Comparison of ENCODE assay signal across 29 mouse cellular contexts in genomic region chr6:108623028-108623565, GRCm38 (mm10). TPM values are rescaled to one million over a fixed set of nuclear protein-coding genes. Genes with fewer than 3 reads are reported as not detected.
DNase-seq lines count a peak whose midpoint lies in the region; ATAC-seq lines count a peak whose summit lies in the region.
"Had no signal": no experiment of that assay in that cellular context is flagged by ENCODE, and none has a peak within 500 bp of the region (broad histone marks: within the 10 kb centered on the region; RNA-seq: fewer than 3 reads in every experiment).

No protein-coding gene starts in this region.

- no peaks in the 10 kb centered on the region for H3K9me3 ChIP-seq in kidney, embryonic 15.5 days (replicated peaks)
- H3K9me3 ChIP-seq: forebrain, embryonic 13.5 days; heart, embryonic 12.5 days; midbrain, embryonic 15.5 days; neural tube, embryonic 15.5 days had no signal

- H3K4me3 ChIP-seq in kidney, embryonic 15.5 days (replicated peaks) = no peak overlapping the region
- H3K4me3 ChIP-seq: forebrain, embryonic 13.5 days; heart, embryonic 12.5 days; midbrain, embryonic 15.5 days; neural tube, embryonic 15.5 days had no signal

- no peaks in the 10 kb centered on the region for H3K27me3 ChIP-seq in kidney, embryonic 15.5 days
- H3K27me3 ChIP-seq: forebrain, embryonic 13.5 days; heart, embryonic 12.5 days; midbrain, embryonic 15.5 days; neural tube, embryonic 15.5 days; Patski had no signal

- H3K36me3 ChIP-seq in kidney, embryonic 15.5 days = no peaks in the 10 kb centered on the region
- H3K36me3 ChIP-seq: heart, embryonic 12.5 days; midbrain, embryonic 15.5 days; neural tube, embryonic 15.5 days had no signal

- WGBS in kidney, embryonic 15.5 days = 86% methylated on average over 4 of the region's 4 CpGs

- no peak overlapping the region for H3K27ac ChIP-seq in kidney, embryonic 15.5 days
- H3K27ac ChIP-seq: forebrain, embryonic 13.5 days; hindbrain, embryonic 14.5 days; liver, embryonic 14.5 days; macrophage; midbrain, embryonic 15.5 days; neural tube, embryonic 15.5 days had no signal

- no peak overlapping the region for H3K9ac ChIP-seq in kidney, embryonic 15.5 days
- H3K9ac ChIP-seq: forebrain, embryonic 13.5 days; heart, embryonic 12.5 days; hindbrain, embryonic 14.5 days; liver, embryonic 14.5 days; midbrain, embryonic 15.5 days; neural tube, embryonic 15.5 days had no signal

- ATAC-seq in kidney, embryonic 15.5 days (replicated peaks; ENCODE audit: low FRiP score) = no peak
- ATAC-seq: forebrain, embryonic 13.5 days; intestine, postnatal 0 days; midbrain, embryonic 15.5 days; Patski had no signal

- H3K4me1 ChIP-seq in kidney, embryonic 15.5 days = no peaks in the 10 kb centered on the region
- H3K4me1 ChIP-seq: forebrain, embryonic 13.5 days; heart, embryonic 12.5 days; midbrain, embryonic 15.5 days; neural tube, embryonic 15.5 days had no signal

- peak; percentile 63 for DNase-seq in kidney, adult 18-20 months
- peak; percentile 6 for DNase-seq in Muller cell, postnatal 12 days (ENCODE audit: inconsistent ontology term)
- DNase-seq in kidney, postnatal 10 days = peak; percentile 17
- DNase-seq in cerebellum, adult 9-11 months = no peak
- DNase-seq in cerebellum, adult 18-20 months = no peak
- no peak for DNase-seq in gastrocnemius, postnatal 25 days
- DNase-seq: adrenal gland, postnatal 25 days; cerebellum, adult 8-10 months; cerebellum, postnatal 36 days; gastrocnemius, postnatal 14 days; heart, adult 18-20 months; heart, postnatal 4 days; liver; lung, adult 2 months; lung, postnatal 10 days; right cerebral cortex, postnatal 25 days; spleen, adult 18-20 months; thymus, adult 2 months; thymus, postnatal 36 days had no signal

- H3K4me2 ChIP-seq in kidney, embryonic 15.5 days = no peak overlapping the region
- H3K4me2 ChIP-seq: forebrain, embryonic 13.5 days; heart, embryonic 12.5 days; hindbrain, embryonic 14.5 days; midbrain, embryonic 15.5 days; neural tube, embryonic 15.5 days had no signal

RNA-seq across cellular contexts. Expression of gene Bhlhe40, which starts 37.3 kb away (rescaled TPM):
- polyA plus RNA-seq in kidney, embryonic 15.5 days (2015; fragmentation: Nextera tagmentation; extraction: Ambion mirVana) = 15.9 and 16.0 TPM in 2 replicates
- 10 to 100 TPM; 61.9 to 69.2 TPM for total RNA-seq in gastrocnemius, postnatal 25 days (2021)

Comparison
In these comparisons a context has a peak if more than half of its experiments do, and no peak if none do; other contexts are left out.
1. DNase-seq: peak in kidney, adult 18-20 months (single experiment), Muller cell, postnatal 12 days (single experiment) and kidney, postnatal 10 days (single experiment); none in cerebellum, adult 9-11 months (single experiment), cerebellum, adult 18-20 months (0 of 2) and gastrocnemius, postnatal 25 days (single experiment).